28 mouse cellular contexts compared by ENCODE assay signal in the genomic region with DNA sequence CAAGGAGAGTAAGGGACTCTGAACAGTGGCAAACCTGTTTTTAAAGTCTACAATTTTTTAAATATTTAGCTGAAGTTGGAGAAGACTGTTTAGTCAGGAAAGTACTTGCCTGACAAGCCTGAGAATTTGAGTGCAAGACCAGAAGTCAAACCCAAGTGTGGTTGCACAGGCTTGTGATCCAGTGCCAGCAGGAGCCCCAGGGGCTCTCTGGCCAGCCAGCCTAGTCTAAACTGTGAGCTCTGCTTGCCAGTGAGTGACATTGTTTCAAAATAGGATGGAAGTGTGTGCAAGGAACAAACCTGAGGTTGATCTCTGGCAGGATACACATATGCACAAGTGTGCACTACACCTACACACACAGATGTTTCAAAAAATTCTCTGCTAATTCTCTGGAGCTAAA.
DNase-seq lines count a peak whose midpoint lies in the region; ATAC-seq and TF ChIP-seq lines count a peak whose summit lies in the region.
"Had no signal": no experiment of that assay in that cellular context is flagged by ENCODE, and none has a peak within 500 bp of the region (broad histone marks: within the 10 kb centered on the region; RNA-seq: fewer than 3 reads in every experiment).

No protein-coding gene starts in this region.

- no peak overlapping the region for H3K4me3 ChIP-seq in left cerebral cortex, adult 2 months
- H3K4me3 ChIP-seq: embryonic facial prominence, embryonic 10.5 days; embryonic facial prominence, embryonic 13.5 days; erythroblast, embryonic 14.5 days; forebrain, embryonic 12.5 days; heart, adult 2 months; heart, embryonic 10.5 days; heart, embryonic 13.5 days had no signal

- intact Hi-C loops in left cerebral cortex, postnatal 4 days (cut with DNase I): no loop called here
- intact Hi-C loops in left cerebral cortex, adult 2 months (cut with DNase I): no loop called here

- ATAC-seq in activated CD4-positive, CD25-positive, alpha-beta regulatory T cell, adult 4 months: no peak
- ATAC-seq: forebrain, embryonic 16.5 days; hindbrain, postnatal 0 days; inflammation-experienced regulatory T-cells, adult 6 months; intestine, embryonic 16.5 days; Patski had no signal

- peak; percentile 1 to 2 for DNase-seq in cerebellum, adult 18-20 months
- no peak for DNase-seq in cerebellum, adult 11-12 months
- DNase-seq in cerebellum, postnatal 14 days: peak; percentile 57 to 70
- DNase-seq in cerebellum, adult 9-11 months: no peak
- DNase-seq in left cerebral cortex, postnatal 4 days: peak; percentile 22
- no peak for DNase-seq in left cerebral cortex, adult 2 months (ENCODE audit: extremely low spot score in 1 of 2, low spot score in 2 of 2)
- DNase-seq: adrenal gland, adult 8-10 months; embryo, embryonic 11 days; gastrocnemius, postnatal 10 days; gastrocnemius, postnatal 36 days; heart, adult 2 months; heart, postnatal 14 days; heart, postnatal 4 days; kidney, adult 18-20 months; kidney, adult 9 months had no signal

- no peak overlapping the region for H3K27ac ChIP-seq in left cerebral cortex, adult 2 months
- H3K27ac ChIP-seq: embryonic facial prominence, embryonic 10.5 days; embryonic facial prominence, embryonic 13.5 days; forebrain, embryonic 12.5 days; heart, adult 2 months; heart, embryonic 10.5 days; heart, embryonic 13.5 days; hindbrain, embryonic 14.5 days; hindbrain, postnatal 0 days had no signal

- no peak for TF ChIP-seq CTCF in left cerebral cortex, adult 2 months (IDR thresholded peaks at IDR 0.05)

Comparison
In these comparisons a context has a peak if more than half of its experiments do, and no peak if none do; other contexts are left out.
1. DNase-seq: peak in cerebellum, adult 18-20 months (2 of 2), cerebellum, postnatal 14 days (2 of 2) and left cerebral cortex, postnatal 4 days (single experiment); none in cerebellum, adult 11-12 months (single experiment), cerebellum, adult 9-11 months (single experiment) and left cerebral cortex, adult 2 months (0 of 2).